Mouse (Mus musculus) stomach, embryonic 16.5 days (tissue): ENCODE measurements around the gene Snw1. TPM values are rescaled to one million over a fixed set of nuclear protein-coding genes. Genes with fewer than 3 reads are reported as not detected.
A peak's percentile ranks its signal among the peaks of the same experiment; 100 is the strongest.

ENCODE experiments used
- ATAC-seq: fragments of 200-750 bp; cut with Nextera tagmentation; 2 replicates; pipeline ENCODE4 v1.8.0; 2017; ENCODE audit warnings: moderate number of reproducible peaks, moderate TSS enrichment; ENCODE audit not compliant: insufficient read depth, low FRiP score
- H3K27ac ChIP-seq: fragments of 300-500 bp; sonication (generic); 2 replicates; pipeline ENCODE4 v1.5.1; 2014; ENCODE audit warnings: low read length
- H3K27me3 ChIP-seq: fragments of 300-500 bp; sonication (generic); 2 replicates; pipeline ENCODE4 v1.6.1; 2014; ENCODE audit warnings: low read length, control low read depth, mixed read lengths; ENCODE audit not compliant: control insufficient read depth, insufficient read depth
- H3K36me3 ChIP-seq: fragments of 300-500 bp; sonication (generic); 2 replicates; pipeline ENCODE4 v1.6.1; 2014; ENCODE audit warnings: low read length; ENCODE audit not compliant: control insufficient read depth, insufficient read depth
- H3K4me1 ChIP-seq: fragments of 300-500 bp; sonication (generic); 2 replicates; pipeline ENCODE4 v1.6.1; 2014; ENCODE audit warnings: low read length, control low read depth, mixed read lengths; ENCODE audit not compliant: control insufficient read depth, insufficient read depth
- H3K4me2 ChIP-seq: fragments of 300-500 bp; sonication (generic); 2 replicates; pipeline ENCODE4 v1.6.1; 2014; ENCODE audit warnings: low read depth, low read length, mixed read lengths
- H3K4me3 ChIP-seq: fragments of 300-500 bp; sonication (generic); replicated peaks from 2 replicates; pipeline ENCODE4 v1.5.1; 2014; ENCODE audit warnings: mild to moderate bottlenecking, low read length
- H3K9ac ChIP-seq: fragments of 300-500 bp; sonication (generic); 2 replicates; pipeline ENCODE4 v1.6.1; 2014; ENCODE audit warnings: low read length
- H3K9me3 ChIP-seq: fragments of 300-500 bp; sonication (generic); replicated peaks from 2 replicates; pipeline ENCODE4 v1.6.1; 2016; ENCODE audit warnings: low read length, control low read depth; ENCODE audit not compliant: control insufficient read depth
- WGBS: fragments of 180-500 bp; shearing (Covaris S2); extraction: QIAGEN DNeasy Blood & Tissue Kit; methylation state at CpG from one replicate; pipeline ENCODE4 v1.1.7; 2014; 5-methylcytosine and 5-hydroxymethylcytosine counted together
- polyA plus RNA-seq: library from polyadenylated mRNA; unstranded; fragments of >200 nt; fragmentation: Nextera tagmentation; extraction: Ambion mirVana; gene quantifications from 2 replicates; pipeline ENCODE4 v1.2.1, GENCODE M21; 2015

Snw1 gene
- polyA plus RNA-seq, 1 experiment from 2014 or later = 105 TPM

DNA sequence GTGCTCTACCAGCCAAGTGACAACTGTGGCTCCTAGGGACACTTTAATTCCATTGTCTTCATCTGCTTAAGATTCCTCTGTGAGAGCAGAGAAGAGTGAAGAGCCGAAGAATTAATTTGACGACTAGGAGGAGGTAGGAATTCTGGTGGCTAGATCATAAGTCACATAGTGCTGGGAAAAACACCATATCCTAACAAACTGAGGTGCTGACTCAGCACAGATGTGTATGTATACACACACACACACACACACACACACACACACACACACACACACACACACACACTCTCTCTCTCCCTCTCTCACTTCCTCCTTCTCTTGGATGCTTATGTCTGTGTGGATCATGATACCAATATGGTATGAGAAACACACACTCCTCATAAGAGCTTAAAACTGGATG lies 43.8 kb downstream of the Snw1 start:
- Histone ChIP-seq H3K4me2 (no peak overlapping the region), H3K9me3 (no peaks in the 10 kb centered on the region), H3K27me3 (no peaks in the 10 kb centered on the region), H3K4me1 (no peaks in the 10 kb centered on the region), H3K36me3 (peaks cover 37% of the 10 kb centered on the region), H3K9ac (no peak overlapping the region), H3K27ac (no peak overlapping the region), H3K4me3 (no peak overlapping the region)
- WGBS = 92% methylated on average over 2 of the region's 2 CpGs
- ATAC-seq = no peak

DNA sequence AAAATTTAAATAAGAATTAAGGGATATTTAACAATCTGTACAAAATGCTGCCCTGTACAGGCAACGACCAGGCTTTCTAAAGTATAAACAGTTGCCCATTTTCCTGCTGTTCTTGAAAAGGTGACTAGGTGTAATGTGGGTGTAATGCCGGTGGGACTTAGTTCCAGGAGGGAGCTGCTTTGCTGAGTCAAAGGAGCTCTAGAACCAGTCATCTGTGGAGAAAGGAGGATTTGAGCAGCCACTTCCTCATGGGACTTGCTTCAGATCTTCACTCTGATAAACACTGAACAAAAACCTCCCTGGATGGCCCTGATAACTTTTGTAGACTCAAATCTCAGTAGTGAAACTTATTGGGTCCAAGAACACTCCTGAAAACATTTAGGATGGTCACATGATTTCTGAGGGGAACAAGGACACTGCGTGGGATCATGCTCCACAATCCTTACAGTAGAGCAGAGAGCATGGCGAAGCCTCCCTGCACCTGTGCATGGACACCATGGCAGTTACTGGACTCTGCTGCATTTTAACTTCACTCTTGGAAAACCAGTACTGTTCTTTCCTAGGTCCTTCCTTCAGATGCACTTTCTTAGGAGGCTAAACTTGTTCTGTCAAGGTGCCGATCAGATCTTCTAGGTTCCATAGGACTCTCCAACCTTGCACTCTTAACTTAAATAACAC lies 45.6 kb downstream of the Snw1 start:
- no peak overlapping the region for H3K27ac ChIP-seq
- 89% methylated on average over 5 of the region's 5 CpGs for WGBS
- peaks cover 37% of the 10 kb centered on the region for H3K36me3 ChIP-seq
- no peak overlapping the region for H3K4me2 ChIP-seq
- no peak overlapping the region for H3K4me3 ChIP-seq
- H3K27me3 ChIP-seq = no peaks in the 10 kb centered on the region
- no peak overlapping the region for H3K9ac ChIP-seq
- H3K9me3 ChIP-seq = no peaks in the 10 kb centered on the region
- ATAC-seq = no peak
- H3K4me1 ChIP-seq = no peaks in the 10 kb centered on the region

DNA sequence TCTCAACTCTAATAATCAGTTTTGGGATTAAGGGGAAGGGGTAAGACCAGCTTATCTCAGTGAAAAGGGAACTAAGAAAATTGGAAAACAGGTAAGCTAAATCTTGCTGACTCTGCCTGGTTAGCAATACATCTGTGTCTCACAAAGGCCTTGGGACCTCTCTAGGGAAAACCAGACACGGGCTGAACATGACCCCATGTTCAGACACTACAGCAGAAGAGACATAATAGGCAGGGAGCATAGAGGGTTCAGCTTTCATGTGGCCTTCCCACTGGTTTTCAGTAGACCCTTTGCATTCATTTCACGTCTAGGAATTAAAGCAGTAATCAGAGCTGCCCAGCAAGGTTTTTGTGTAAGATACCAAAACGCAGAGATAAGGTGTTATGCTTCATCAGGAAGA lies 47.6 kb downstream of the Snw1 start:
- Histone ChIP-seq H3K9me3 (no peaks in the 10 kb centered on the region), H3K27me3 (no peaks in the 10 kb centered on the region), H3K4me3 (no peak overlapping the region), H3K4me2 (no peak overlapping the region), H3K4me1 (0 out of 2 replicates have a peak, but pooled peaks cover 3% of the 10 kb centered on the region), H3K27ac (no peak overlapping the region), H3K36me3 (peaks cover 22% of the 10 kb centered on the region), H3K9ac (no peak overlapping the region)
- no peak for ATAC-seq
- WGBS = 41% methylated on average over 3 of the region's 3 CpGs

DNA sequence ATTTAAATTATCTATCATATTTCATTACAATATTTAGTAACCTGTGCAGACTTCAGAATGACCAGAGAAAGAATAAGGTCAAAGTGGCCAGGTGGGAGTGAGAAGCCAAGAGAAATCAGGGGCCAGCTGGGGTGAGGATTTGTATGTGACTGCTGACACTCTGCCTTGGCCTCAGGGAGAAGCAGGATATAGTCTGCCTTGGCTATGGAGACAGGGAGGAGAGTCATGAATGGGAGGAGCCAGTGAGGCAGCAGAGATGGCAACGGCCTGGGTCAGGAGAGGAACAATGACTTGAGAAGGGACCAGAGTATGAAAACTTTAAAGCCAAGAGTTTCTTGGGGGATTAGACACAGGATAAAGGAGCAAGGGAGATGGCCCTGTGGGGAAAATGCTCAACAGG lies 48.4 kb downstream of the Snw1 start:
- peaks cover 16% of the 10 kb centered on the region; the same call in 1 of the 2 replicates for H3K36me3 ChIP-seq
- H3K9me3 ChIP-seq = no peaks in the 10 kb centered on the region
- H3K4me2 ChIP-seq = no peak overlapping the region
- no peak overlapping the region for H3K4me3 ChIP-seq
- H3K4me1 ChIP-seq = 0 out of 2 replicates have a peak, but pooled peaks cover 3% of the 10 kb centered on the region
- no peak overlapping the region for H3K27ac ChIP-seq
- ATAC-seq = no peak
- H3K27me3 ChIP-seq = no peaks in the 10 kb centered on the region
- no peak overlapping the region for H3K9ac ChIP-seq
- 38% methylated on average over 1 of the region's 1 CpGs for WGBS

DNA sequence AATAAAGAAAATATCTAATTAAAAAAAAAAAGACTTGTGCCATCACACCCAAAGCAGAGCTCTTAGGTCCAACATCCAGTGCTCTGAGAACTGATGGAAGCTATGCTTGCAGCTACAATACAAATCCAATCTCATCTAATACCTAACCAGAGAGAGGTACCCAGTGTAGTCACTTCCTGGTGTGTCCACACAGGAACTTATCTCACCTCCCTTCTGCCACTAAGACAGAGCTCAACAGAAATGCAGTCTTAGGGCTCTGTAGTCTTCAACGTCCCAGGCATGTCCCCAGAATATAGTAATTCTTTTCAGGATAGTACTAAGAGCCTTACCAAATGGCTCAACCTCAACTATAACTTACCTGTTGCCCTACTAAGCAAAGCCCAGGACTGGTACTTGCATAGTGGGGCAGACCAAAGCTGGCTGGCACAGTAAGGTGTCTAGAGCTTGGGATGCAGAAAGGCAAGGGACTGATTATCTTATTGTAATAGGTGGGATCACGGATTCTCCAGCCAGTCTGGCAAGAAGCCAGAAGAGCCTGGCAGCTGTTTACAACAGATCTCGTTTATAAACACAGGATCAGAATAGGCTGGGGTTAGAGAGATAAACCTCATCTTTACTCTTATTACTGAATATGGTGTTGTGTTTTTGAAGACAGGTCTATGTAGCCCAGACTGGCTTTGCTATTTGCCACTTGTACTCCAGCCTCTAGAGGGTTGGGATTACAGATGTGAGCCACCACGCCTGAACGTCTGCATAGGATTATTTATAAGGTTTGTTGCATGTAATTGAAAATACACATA lies 50.2 kb downstream of the Snw1 start:
- H3K9me3 ChIP-seq = no peaks in the 10 kb centered on the region
- WGBS = 63% methylated on average over 5 of the region's 5 CpGs
- H3K36me3 ChIP-seq = 0 out of 2 replicates have a peak, but pooled peaks cover under 1% of the 10 kb centered on the region
- H3K4me3 ChIP-seq = no peak overlapping the region
- no peak overlapping the region for H3K27ac ChIP-seq
- peak; percentile 31; the same call in 1 of the 2 replicates for ATAC-seq
- no peak overlapping the region for H3K4me2 ChIP-seq
- H3K4me1 ChIP-seq = 0 out of 2 replicates have a peak, but pooled peaks cover 3% of the 10 kb centered on the region
- no peaks in the 10 kb centered on the region for H3K27me3 ChIP-seq
- H3K9ac ChIP-seq = no peak overlapping the region

DNA sequence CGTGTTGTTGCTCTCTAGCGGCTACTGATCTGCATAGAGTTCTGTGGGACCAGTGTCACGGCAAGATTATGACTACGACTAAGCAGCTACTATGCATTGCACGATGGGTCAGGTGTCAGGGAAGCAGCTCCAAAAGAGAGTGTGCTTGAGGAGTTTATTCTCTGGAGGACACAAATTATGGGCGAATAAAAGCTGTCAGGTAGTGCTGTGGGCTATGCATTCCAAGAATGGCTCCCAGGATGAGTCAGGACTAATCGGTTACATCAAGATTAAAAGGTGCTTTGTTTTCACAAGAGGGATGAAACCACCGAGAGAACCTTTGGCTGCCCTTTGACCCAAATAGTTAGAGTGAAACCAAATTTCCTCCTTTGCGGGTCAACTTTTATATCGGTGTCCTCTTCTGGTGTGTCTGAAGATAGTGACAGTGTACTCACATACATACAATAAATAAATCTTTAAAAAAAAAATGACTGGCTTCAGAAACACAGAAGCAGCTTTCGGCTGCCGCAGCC lies 52.0 kb downstream of the Snw1 start:
- Histone ChIP-seq H3K27ac (no peak overlapping the region), H3K27me3 (no peaks in the 10 kb centered on the region), H3K4me2 (no peak overlapping the region), H3K4me3 (no peak overlapping the region), H3K9me3 (no peaks in the 10 kb centered on the region), H3K36me3 (no peaks in the 10 kb centered on the region), H3K4me1 (0 out of 2 replicates have a peak, but pooled peaks cover 3% of the 10 kb centered on the region), H3K9ac (no peak overlapping the region)
- WGBS = 65% methylated on average over 12 of the region's 12 CpGs
- no peak for ATAC-seq

DNA sequence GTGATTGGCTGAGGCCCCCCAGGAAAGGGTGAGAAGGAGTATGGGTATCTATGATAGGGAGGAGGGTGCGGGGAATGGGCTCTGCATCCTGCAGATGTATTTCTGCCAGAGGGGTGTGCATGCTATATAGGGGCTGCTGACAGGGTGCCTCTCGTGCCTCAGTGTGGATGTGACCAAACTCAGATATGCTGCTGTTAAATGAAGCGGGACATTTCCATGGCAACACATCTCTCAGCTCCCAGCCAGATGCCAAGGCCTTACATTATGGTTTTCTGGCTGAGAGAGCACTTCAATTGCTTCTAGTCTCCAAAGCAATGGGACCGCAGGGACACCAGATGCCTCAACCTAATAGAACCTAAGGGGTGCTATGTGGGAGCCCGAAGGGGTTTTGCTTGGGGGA lies 53.2 kb downstream of the Snw1 start:
- no peak overlapping the region for H3K4me2 ChIP-seq
- WGBS = 81% methylated on average over 5 of the region's 5 CpGs
- no peak for ATAC-seq

DNA sequence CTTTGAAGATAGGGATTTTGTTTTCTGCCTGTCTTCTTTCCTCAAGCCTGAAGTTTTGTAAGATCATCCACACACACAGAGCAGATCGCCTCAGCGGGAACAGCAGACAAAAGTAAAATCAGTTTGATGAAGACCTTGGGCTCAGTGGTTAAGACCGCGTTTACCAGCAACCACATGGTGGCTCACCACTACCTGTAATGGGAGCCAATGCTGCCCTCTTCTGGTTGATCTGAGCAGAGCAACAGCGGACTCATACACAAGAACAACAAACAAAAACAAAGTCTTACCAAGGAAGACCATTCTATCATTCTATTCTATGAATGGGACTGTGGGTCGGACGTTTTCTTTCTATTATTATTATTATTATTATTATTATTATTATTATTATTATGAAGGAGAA lies 55.4 kb downstream of the Snw1 start:
- ATAC-seq = no peak
- H3K36me3 ChIP-seq = no peaks in the 10 kb centered on the region
- H3K4me3 ChIP-seq = no peak overlapping the region
- WGBS = 29% methylated on average over 7 of the region's 7 CpGs
- H3K9ac ChIP-seq = no peak overlapping the region
- H3K27ac ChIP-seq = no peak overlapping the region
- H3K9me3 ChIP-seq = no peaks in the 10 kb centered on the region
- 0 out of 2 replicates have a peak, but pooled peaks cover 3% of the 10 kb centered on the region for H3K4me1 ChIP-seq
- no peaks in the 10 kb centered on the region for H3K27me3 ChIP-seq
- no peak overlapping the region for H3K4me2 ChIP-seq

More for the DNA sequence above, 53.2 kb downstream of the Snw1 start:
- no peaks in the 10 kb centered on the region for H3K36me3 ChIP-seq
- H3K4me3 ChIP-seq = no peak overlapping the region
- H3K27me3 ChIP-seq = no peaks in the 10 kb centered on the region
- H3K9ac ChIP-seq = no peak overlapping the region
- H3K27ac ChIP-seq = no peak overlapping the region
- 0 out of 2 replicates have a peak, but pooled peaks cover 3% of the 10 kb centered on the region for H3K4me1 ChIP-seq
- no peaks in the 10 kb centered on the region for H3K9me3 ChIP-seq

DNA sequence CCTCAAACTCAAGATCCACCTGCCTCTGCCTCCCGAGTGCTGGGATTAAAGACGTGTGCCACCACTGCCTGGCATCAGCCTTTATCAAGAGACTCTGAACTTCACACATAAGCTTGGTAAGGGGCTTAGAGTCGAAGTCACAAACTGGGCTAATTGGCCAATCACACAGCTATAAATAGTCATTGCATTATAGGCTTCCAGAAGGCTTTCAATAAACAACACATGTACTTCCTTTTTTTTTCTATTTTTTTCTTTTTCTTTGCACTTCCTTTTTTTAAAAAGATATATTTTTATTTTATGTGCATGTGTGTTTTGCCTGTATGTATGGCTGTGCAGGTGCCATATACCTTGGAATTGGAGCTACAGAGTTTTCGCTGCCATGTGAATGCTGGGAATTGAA lies 56.7 kb downstream of the Snw1 start:
- Histone ChIP-seq H3K27ac (no peak overlapping the region), H3K4me2 (no peak overlapping the region), H3K9me3 (no peaks in the 10 kb centered on the region), H3K36me3 (no peaks in the 10 kb centered on the region), H3K27me3 (no peaks in the 10 kb centered on the region), H3K9ac (no peak overlapping the region), H3K4me3 (no peak overlapping the region), H3K4me1 (0 out of 2 replicates have a peak, but pooled peaks cover 10% of the 10 kb centered on the region)
- WGBS = 70% methylated on average over 4 of the region's 4 CpGs
- ATAC-seq = no peak
